Mouse (Mus musculus) adrenal gland (tissue): ENCODE measurements around the gene Slc22a23.
"Not testable (repeated sequence)": the region's sequence is repeated elsewhere in the genome, so short reads cannot be mapped to it uniquely, and the experiment has no call there.

Source experiments
- intact Hi-C: fragments of 180-260 bp; cut with DNase I; formaldehyde crosslinking; loops from one replicate; pipeline ENCODE4 v1.15.1; 2025
- long read RNA-seq, 2 experiments: library from polyadenylated mRNA; unstranded; transcript quantifications; one replicate each; pipeline ENCODE4 v2.0.0; 2020; ENCODE audit warnings: borderline replicate concordance in 1 of 2; ENCODE audit not compliant: insufficient replicate concordance in 1 of 2

Gene Slc22a23
- long read RNA-seq, experiment 1, partial matches to known transcripts: 0 of 1 reads
- long read RNA-seq, experiment 1, other reads (novel, unspliced or antisense): 1 of 1 reads
- long read RNA-seq, experiment 2: 0 reads

GRCm38 (mm10) chr13:34345128-34346085 lies at the start of gene Slc22a23:
TSS of gene Slc22a23 (minus strand) at chr13:34345182.
- intact Hi-C loops: loop anchor here (5.0 to 10.0 kb wide), 2 partner anchors 158 to 289 kb away; no protein-coding TSS in a partner anchor

DNA sequence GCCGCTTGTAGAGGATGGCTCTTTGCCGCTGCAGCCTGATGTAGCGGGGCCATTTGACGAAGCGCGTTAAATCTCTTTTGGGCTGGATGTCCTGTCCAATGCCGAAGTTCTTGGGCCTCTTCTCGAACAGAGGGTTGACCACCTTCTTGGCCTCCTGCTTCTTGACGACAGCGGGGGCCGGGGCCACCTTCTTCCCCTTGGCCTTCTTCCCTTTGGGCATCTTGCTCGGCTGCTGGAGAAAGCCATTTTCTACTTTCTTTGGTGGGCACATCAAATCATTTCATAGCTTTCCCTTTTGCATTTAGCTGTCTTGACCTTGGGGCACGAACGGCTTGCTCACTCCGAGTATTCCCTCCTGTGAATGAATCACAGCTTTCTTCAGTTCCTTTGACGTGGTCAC lies 49.3 kb upstream of the Slc22a23 start:
- intact Hi-C loops: not testable (repeated sequence)

GRCm38 (mm10) chr13:34392376-34392775 lies 47.4 kb upstream of the Slc22a23 start:
- intact Hi-C loops: no loop called here

GRCm38 (mm10) chr13:34388219-34388618 lies 43.2 kb upstream of the Slc22a23 start:
- intact Hi-C loops: no loop called here

DNA sequence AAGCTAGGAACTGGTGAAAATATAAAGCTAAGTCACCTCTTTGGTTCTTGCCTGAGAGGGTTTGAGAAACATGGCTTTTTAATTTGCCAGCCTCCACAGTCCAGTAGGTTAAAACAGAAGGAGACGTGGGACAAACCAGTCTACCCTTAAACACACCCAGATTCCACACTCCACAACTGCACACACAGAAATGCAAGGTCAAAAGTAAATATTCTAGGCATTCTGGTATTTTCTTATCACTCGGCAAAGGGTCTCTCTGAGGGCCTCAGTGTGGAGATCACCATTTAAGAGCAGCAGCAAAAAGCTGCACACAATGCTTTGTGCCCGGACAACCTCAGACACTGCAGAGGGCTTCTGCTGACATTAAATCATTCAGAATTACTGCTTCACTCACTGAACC lies 38.4 kb upstream of the Slc22a23 start:
- intact Hi-C loops: no loop called here

GRCm38 (mm10) chr13:34378926-34379325 lies 33.9 kb upstream of the Slc22a23 start:
- intact Hi-C loops: no loop called here

- intact Hi-C loops: no loop called here
Measured at GRCm38 (mm10) chr13:34375145-34375544, 30.2 kb upstream of the Slc22a23 start.

- intact Hi-C loops: no loop called here
Measured at GRCm38 (mm10) chr13:34372870-34373478, 28.0 kb upstream of the Slc22a23 start.

DNA sequence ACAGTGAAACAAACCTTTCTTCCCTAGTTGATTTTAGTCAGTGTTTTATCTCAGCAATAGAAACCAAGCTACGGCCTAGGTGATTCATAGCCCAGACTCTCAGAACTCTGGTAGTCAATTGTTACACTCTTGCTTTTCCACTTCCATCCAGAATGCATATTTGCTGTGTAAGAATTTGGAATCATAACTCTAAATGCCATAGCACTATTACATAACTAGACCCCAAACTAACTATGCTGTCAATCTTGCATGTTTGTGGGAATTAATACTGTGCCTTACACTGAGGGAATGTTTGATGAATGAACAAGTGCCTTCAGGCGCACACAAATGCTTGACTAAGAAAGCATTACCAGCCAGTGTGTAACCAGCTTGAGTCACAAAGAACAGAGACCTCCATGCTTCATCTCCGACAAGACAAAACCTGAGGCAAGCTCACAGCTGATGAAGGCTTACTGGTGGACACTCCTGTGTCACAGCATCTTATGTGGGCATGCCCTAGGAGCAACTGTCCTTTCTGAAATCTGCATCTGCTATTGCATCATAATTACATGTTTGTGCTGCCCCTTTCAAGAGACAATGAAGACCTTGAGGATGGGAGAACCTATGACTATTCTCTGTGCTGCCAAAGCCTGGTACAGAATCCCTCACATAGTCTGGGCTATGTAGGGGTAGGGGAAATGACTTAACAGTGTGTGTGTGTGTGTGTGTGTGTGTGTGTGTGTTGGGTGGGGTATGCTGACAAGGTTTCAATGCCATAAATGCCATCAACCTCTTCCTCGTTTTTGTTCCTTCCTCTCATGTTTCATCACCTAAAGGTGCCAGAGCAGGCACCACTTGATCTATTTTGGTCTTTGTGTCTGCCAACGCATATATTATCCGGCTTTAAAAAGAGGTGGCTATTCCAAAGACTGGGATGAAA lies 27.2 kb upstream of the Slc22a23 start:
- intact Hi-C loops: no loop called here

DNA sequence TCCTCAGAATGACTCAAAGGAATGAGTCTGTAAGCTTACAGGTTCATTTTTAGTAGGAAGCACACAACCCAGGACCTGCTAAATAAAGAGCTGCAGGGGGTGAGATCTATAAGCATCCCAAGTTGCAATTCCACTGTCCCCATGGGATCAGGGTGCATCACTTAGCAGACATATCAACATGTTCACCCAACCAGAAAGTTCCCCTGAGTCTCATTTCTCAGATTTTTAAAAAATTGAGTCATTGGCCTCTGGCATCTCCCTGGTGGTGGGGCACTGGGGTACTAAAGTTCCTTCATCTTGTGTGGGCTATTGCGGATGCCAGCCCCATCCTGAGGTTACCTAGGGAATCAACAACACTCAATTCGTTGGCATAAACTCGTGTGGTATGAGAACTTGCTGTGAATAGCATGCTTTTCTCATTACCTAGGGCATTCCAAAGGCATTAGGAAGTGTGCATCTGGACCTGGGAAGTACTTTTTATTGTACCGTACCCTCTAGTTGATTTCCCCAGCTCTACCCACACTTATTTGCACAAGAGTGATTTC lies 25.4 kb upstream of the Slc22a23 start:
- intact Hi-C loops: no loop called here

DNA sequence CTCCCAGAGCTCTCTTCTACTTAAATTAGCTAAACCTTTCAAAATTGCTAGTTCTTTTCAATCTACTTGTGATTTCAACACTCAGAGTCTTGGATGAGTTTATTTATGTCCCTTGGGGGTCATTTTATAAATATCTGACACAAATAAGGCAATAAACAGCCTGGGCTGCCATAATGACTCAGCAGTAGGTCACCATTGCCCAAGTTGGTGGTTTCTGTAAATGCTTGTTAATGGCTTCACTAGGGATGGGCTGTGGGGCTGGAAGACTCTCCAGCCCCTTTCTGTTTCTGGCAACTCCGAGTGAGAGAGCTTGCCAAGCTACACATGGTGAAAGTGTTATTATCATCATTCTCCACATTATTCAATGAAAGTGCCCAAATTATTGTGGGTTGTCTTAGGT lies 20.2 kb upstream of the Slc22a23 start:
- intact Hi-C loops: no loop called here

- intact Hi-C loops: no loop called here
Measured at GRCm38 (mm10) chr13:34355656-34356055, 10.7 kb upstream of the Slc22a23 start.

GRCm38 (mm10) chr13:34354830-34355624 lies 10.0 kb upstream of the Slc22a23 start:
- intact Hi-C loops: no loop called here

DNA sequence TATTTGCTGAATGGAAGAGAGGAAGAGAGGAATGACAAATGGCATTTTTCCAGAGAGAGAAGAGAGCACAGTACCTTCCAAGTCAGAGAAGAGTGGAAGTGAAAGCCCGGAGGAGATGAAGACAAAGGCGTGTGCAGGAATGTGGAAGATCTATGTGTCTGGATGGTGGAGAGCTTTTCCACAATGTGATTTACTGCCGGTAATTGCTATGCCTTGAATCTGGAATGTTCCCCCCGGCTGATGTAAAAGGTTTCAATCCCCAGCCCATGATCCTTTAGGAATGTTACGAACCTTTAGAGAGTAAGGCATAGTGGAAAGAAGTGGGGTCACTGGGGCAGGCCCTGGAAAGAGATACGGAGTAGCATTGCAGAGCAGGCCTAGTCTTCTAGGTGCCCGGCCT lies 8.3 kb upstream of the Slc22a23 start:
- intact Hi-C loops: no loop called here

GRCm38 (mm10) chr13:34351437-34351836 lies 6.5 kb upstream of the Slc22a23 start:
- intact Hi-C loops: no loop called here

- intact Hi-C loops: loop anchor here (5.0 to 10.0 kb wide), 2 partner anchors 161 to 287 kb away; no protein-coding TSS in a partner anchor
Measured at GRCm38 (mm10) chr13:34347960-34348889, 3.2 kb upstream of the Slc22a23 start.

GRCm38 (mm10) chr13:34346748-34347147 lies 1.8 kb upstream of the Slc22a23 start:
- intact Hi-C loops: loop anchor here (5.0 to 10.0 kb wide), 2 partner anchors 159 to 288 kb away; no protein-coding TSS in a partner anchor

- intact Hi-C loops: loop anchor here (5.0 to 10.0 kb wide), 2 partner anchors 159 to 289 kb away; no protein-coding TSS in a partner anchor
Measured at GRCm38 (mm10) chr13:34346238-34346637, 1.3 kb upstream of the Slc22a23 start.
